Mouse (Mus musculus) ES-E14 (cell line): ENCODE results near the gene Syngr2.

Experiments used
- CHD2 ChIP-seq: IDR thresholded peaks from 2 replicates; pipeline ENCODE4 v1.6.1; 2014; ENCODE audit warnings: mild to moderate bottlenecking, low read depth, low read length, inconsistent platforms
- HCFC1 ChIP-seq: IDR thresholded peaks from 2 replicates; pipeline ENCODE4 v1.6.1; 2012; ENCODE audit warnings: low read length, inconsistent platforms, borderline replicate concordance; ENCODE audit not compliant: insufficient read depth
- MAFK ChIP-seq: IDR thresholded peaks from 2 replicates; pipeline ENCODE4 v1.6.1; 2014; ENCODE audit warnings: mild to moderate bottlenecking, low read depth, low read length, inconsistent platforms; ENCODE audit not compliant: insufficient read depth
- ZNF384 ChIP-seq: IDR thresholded peaks from 2 replicates; pipeline ENCODE4 v1.6.1; 2012; ENCODE audit warnings: low read depth, low read length, inconsistent platforms

- no peak for TF ChIP-seq MAFK
- TF ChIP-seq HCFC1, result no peak
- no peak for TF ChIP-seq CHD2
- no peak for TF ChIP-seq ZNF384
Measured at GRCm38 (mm10) chr11:117820173-117820572, 10.7 kb downstream of the Syngr2 start.
